Mouse (Mus musculus): ENCODE data around the gene Vkorc1.

DNA sequence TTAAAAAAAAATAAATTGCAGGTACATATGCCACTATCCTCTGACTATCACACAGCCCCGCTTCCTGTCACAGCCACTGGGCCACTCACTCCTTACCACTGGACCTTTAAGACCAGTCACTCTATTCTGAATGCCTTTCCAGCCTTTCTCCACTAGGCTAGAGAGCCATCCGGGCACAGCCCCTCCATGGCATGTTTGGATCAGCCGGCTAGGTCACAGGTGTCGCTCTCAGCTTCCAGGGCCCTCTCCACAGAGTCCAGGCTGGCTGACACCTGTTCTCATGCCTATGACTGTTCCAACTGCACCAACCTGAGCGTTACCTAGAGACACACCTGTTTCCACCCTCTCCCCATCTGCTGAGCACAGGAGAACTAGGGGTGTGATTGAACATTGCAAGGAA, 33.2 kb upstream of the Vkorc1 start:
- TF ChIP-seq CHD2 (IDR thresholded peaks at IDR 0.05; ENCODE audit: low read depth, low read length) (no peak), ZNF384 (IDR thresholded peaks at IDR 0.05; ENCODE audit: low read depth, low read length) (no peak), ZC3H11A (IDR thresholded peaks at IDR 0.05; ENCODE audit: borderline replicate concordance, low read depth, low read length) (no peak)
